Mouse (Mus musculus): ENCODE data around the gene AY074887. TPM values are rescaled to one million over a fixed set of nuclear protein-coding genes. Genes with fewer than 3 reads are reported as not detected.
A peak's percentile ranks its signal among the peaks of the same experiment; 100 is the strongest.
"Not testable (repeated sequence)": the region's sequence is repeated elsewhere in the genome, so short reads cannot be mapped to it uniquely, and the experiment has no call there.

The AY074887 gene
- polyA plus RNA-seq, 1 experiment from 2014 or later, result 1.2 TPM

DNA sequence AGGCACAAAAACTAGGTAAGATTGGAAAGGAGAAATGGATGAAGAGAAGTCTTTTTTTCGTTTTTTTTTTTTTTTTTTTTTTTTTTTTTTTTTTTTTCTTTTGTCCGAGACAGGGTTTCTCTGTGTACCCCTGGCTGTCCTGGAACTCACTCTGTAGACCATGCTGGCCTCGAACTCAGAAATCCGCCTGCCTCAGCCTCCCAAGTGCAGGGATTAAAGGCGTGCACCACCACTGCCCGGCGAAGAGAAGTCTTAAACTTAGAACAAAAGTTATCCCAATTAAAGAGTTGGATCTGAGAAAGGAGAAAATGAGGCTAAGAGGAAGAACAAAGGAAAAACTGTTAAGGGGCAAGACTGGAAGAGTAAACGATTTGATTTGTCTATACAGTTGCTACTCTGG is 636 bp downstream of the AY074887 start:
- not testable (repeated sequence) for H3K9me3 ChIP-seq, H3K27me3 ChIP-seq
- H3K4me2 ChIP-seq, result peak overlapping the region; percentile 60
- peak overlapping the region; percentile 96 for H3K27ac ChIP-seq
- 52% methylated on average over 8 of the region's 8 CpGs for WGBS
- H3K4me1 ChIP-seq (replicated peaks), result peaks cover 12% of the 10 kb centered on the region
- peaks cover 36% of the 10 kb centered on the region for H3K36me3 ChIP-seq
- H3K9ac ChIP-seq (replicated peaks), result peak overlapping the region; percentile 52; the same call in 1 of the 2 replicates
- H3K4me3 ChIP-seq (replicated peaks), result peak overlapping the region; percentile 88
- ATAC-seq (ENCODE audit: insufficient number of reproducible peaks, insufficient read depth, low FRiP score, low TSS enrichment, low read depth), result peak; percentile 43; the same call in 1 of the 2 replicates

DNA sequence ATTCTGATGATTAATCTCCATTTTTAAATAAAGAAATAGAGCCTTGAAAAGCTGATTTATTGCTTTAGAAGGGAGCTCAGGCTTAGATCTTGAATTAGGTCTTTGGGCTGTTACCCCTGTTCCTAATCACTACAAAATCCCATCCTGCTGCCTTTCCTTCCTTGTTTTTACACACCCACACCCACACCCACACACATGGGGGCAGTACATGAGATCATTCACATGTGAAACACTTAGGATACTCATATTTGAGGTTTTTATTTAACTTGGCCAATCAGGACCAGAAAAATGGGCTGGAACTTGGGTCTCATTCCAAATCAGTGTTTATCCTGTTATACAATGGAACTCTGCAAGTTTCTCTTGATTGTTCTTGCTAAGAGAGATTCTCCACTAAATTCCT is 1.3 kb downstream of the AY074887 start:
- Histone ChIP-seq H3K27ac (no peak overlapping the region), H3K27me3 (no peaks in the 10 kb centered on the region), H3K4me2 (no peak overlapping the region), H3K4me3 (replicated peaks) (no peak overlapping the region), H3K4me1 (replicated peaks) (peaks cover 12% of the 10 kb centered on the region), H3K9me3 (no peaks in the 10 kb centered on the region), H3K36me3 (peaks cover 30% of the 10 kb centered on the region), H3K9ac (replicated peaks) (no peak overlapping the region)
- no peak for ATAC-seq (ENCODE audit: insufficient number of reproducible peaks, insufficient read depth, low FRiP score, low TSS enrichment, low read depth)

DNA sequence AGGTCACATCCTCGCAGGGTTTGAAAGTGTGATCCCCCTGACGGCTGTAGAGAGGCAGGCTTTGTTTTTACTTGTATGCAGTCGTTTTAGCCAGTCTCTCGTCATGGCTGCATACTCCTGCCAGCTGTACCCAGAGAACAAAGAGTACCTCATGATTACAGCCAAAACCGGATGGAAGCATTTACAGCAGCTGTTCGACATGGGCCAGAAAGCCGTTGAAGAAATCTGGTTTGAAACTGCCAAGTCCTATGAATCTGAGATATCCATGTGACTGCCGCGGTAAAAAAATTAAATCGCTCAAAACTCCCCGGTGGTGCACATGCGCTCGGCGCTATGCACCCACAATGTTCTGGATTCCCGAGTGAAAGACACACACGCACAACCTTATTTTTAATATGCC is 4.5 kb downstream of the AY074887 start:
- Histone ChIP-seq H3K36me3 (0 out of 2 replicates have a peak, but pooled peaks cover 5% of the 10 kb centered on the region), H3K4me3 (replicated peaks) (no peak overlapping the region), H3K4me2 (no peak overlapping the region), H3K27ac (no peak overlapping the region), H3K9me3 (no peaks in the 10 kb centered on the region), H3K4me1 (replicated peaks) (no peaks in the 10 kb centered on the region), H3K27me3 (no peaks in the 10 kb centered on the region), H3K9ac (replicated peaks) (no peak overlapping the region)
- no peak for ATAC-seq (ENCODE audit: insufficient number of reproducible peaks, insufficient read depth, low FRiP score, low TSS enrichment, low read depth)
- 70% methylated on average over 16 of the region's 16 CpGs for WGBS

DNA sequence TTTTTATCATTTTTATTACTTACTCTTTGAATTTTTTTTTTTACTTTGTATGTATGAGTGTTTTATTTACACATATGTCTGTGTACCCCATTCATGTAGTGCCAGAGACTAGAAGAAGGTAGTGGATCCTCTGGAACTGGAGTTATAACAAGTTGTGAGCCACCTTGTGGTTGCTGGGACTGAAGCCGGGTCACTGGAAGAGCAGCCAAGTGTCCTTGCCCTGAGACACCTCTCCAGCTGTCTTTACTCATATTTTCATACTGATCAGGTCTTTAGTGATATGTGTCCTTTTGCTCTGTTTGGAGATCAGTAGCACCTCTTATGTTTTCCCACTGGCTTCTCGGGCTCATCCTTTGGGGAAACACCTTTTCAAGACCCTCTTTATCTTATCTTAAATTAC is 6.3 kb downstream of the AY074887 start:
- Histone ChIP-seq H3K4me1 (replicated peaks) (no peaks in the 10 kb centered on the region), H3K36me3 (0 out of 2 replicates have a peak, but pooled peaks cover 5% of the 10 kb centered on the region), H3K27ac (no peak overlapping the region), H3K4me3 (replicated peaks) (no peak overlapping the region), H3K9ac (replicated peaks) (no peak overlapping the region), H3K27me3 (no peaks in the 10 kb centered on the region), H3K4me2 (no peak overlapping the region), H3K9me3 (no peaks in the 10 kb centered on the region)
- 69% methylated on average over 2 of the region's 2 CpGs for WGBS
- ATAC-seq (ENCODE audit: insufficient number of reproducible peaks, insufficient read depth, low FRiP score, low TSS enrichment, low read depth), result no peak

DNA sequence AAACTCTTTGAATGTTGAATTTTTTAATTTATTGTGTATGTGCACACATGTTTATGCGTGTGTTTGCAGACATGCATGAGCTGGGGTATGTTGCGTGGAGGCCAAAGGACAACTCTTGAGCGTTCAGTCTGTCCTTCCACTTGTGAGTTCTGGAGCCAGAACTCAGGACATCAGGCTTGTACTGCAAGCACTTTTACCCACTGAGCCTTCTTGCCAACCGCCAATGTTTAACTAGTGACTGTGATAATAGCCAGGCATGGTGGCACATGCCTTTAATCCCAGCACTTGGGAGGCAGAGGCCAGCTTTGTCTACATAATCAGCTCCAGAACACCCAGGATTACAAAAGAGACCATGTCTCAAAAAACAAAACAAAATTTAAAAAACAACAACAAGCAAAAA is 8.7 kb downstream of the AY074887 start:
- no peaks in the 10 kb centered on the region for H3K27me3 ChIP-seq
- H3K27ac ChIP-seq, result no peak overlapping the region
- H3K4me3 ChIP-seq (replicated peaks), result no peak overlapping the region
- H3K4me2 ChIP-seq, result no peak overlapping the region
- no peak for ATAC-seq (ENCODE audit: insufficient number of reproducible peaks, insufficient read depth, low FRiP score, low TSS enrichment, low read depth)
- peaks cover 12% of the 10 kb centered on the region for H3K36me3 ChIP-seq
- H3K9ac ChIP-seq (replicated peaks), result no peak overlapping the region
- H3K9me3 ChIP-seq, result no peaks in the 10 kb centered on the region
- H3K4me1 ChIP-seq (replicated peaks), result no peaks in the 10 kb centered on the region
- WGBS, result 84% methylated on average over 4 of the region's 4 CpGs

DNA sequence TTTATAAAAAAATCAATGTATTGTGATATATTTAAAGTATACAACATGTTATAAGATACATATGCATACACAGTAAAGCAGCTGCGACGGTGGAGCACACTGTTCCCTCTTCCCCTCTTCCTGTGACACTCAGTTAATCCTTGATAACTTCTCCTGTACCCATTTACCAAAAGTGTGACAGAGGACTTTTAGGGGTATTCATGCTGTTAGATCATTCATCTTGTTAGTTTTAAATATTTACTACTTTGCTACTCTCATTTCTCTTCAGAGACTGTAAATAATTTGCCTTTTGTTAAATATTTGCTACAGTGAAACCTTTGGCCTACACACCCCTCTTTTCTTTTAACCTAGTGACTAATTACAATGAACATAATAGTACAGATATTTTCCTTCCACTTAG is 18.4 kb downstream of the AY074887 start:
- no peak overlapping the region for H3K4me3 ChIP-seq (replicated peaks)
- H3K4me1 ChIP-seq (replicated peaks), result no peaks in the 10 kb centered on the region
- H3K36me3 ChIP-seq, result no peaks in the 10 kb centered on the region
- no peak overlapping the region for H3K27ac ChIP-seq
- no peaks in the 10 kb centered on the region for H3K27me3 ChIP-seq
- H3K9ac ChIP-seq (replicated peaks), result no peak overlapping the region
- H3K4me2 ChIP-seq, result no peak overlapping the region
- 76% methylated on average over 2 of the region's 2 CpGs for WGBS
- ATAC-seq (ENCODE audit: insufficient number of reproducible peaks, insufficient read depth, low FRiP score, low TSS enrichment, low read depth), result no peak
- H3K9me3 ChIP-seq, result no peaks in the 10 kb centered on the region

DNA sequence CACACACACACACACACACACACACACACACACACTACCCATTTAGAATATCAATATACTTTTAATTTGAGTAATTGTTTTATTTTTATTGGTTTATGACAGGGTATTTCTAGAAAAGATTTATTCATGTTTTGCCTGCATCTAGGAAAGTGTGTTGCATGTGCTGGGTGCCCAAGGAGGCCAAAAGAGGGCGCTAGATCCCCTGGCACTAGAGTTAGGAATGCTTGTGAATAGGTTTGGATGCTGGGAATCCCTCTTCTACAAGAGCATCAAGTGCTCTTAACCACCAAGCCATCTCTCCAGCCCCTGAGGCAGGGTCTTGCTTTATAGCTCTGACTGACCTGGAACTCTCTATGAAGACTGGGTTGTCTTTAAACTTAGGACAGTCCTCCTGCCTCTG is 19.0 kb downstream of the AY074887 start:
- H3K4me3 ChIP-seq (replicated peaks), result no peak overlapping the region
- H3K4me2 ChIP-seq, result no peak overlapping the region
- H3K9ac ChIP-seq (replicated peaks), result no peak overlapping the region
- no peaks in the 10 kb centered on the region for H3K9me3 ChIP-seq
- H3K4me1 ChIP-seq (replicated peaks), result no peaks in the 10 kb centered on the region
- ATAC-seq (ENCODE audit: insufficient number of reproducible peaks, insufficient read depth, low FRiP score, low TSS enrichment, low read depth), result no peak
- H3K27me3 ChIP-seq, result no peaks in the 10 kb centered on the region
- no peaks in the 10 kb centered on the region for H3K36me3 ChIP-seq
- 0% methylated on average over 1 of the region's 1 CpGs for WGBS
- H3K27ac ChIP-seq, result no peak overlapping the region

DNA sequence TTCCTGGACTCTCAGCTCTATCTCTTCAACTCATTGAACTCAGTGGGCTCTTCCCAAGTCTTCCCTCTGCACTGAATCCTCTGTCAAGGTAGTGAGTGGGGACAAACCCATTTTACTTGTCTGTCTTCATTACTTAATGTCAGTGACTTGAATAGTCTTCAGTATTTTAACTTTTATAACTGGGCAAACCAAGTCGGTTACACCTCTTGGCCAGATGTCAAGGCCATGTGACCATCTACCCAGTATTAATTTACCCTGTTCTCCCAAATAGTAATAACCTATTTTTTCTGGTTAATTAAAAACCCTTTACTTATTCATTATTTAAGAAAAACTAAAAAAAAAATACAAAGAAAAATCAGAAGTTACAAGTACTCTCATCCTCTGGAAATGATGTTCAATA is 20.1 kb downstream of the AY074887 start:
- H3K36me3 ChIP-seq, result no peaks in the 10 kb centered on the region
- H3K4me2 ChIP-seq, result no peak overlapping the region
- H3K27me3 ChIP-seq, result no peaks in the 10 kb centered on the region
- WGBS, result 86% methylated on average over 1 of the region's 1 CpGs
- no peak overlapping the region for H3K27ac ChIP-seq
- no peaks in the 10 kb centered on the region for H3K9me3 ChIP-seq
- H3K9ac ChIP-seq (replicated peaks), result no peak overlapping the region
- no peaks in the 10 kb centered on the region for H3K4me1 ChIP-seq (replicated peaks)
- no peak for ATAC-seq (ENCODE audit: insufficient number of reproducible peaks, insufficient read depth, low FRiP score, low TSS enrichment, low read depth)
- H3K4me3 ChIP-seq (replicated peaks), result no peak overlapping the region

DNA sequence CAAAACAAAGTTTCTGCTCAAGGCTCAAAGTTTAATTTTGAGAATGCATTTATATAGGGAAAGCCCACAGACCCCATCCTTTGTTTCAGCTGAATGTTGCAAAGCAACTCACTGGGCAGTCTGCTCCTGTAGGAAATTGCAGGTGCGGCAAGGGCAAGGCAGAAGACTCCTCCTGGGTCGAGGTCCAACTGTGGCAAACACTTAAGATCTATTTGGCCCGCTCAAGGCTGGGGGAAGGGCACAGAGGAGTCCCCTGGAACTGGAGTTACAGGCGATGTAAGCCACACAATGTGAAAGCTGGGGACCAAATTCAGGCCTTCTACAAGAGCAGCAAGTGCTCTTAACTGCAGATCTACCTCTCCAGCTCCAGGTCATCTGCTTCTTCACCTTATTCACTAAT is 30.9 kb downstream of the AY074887 start:
- Histone ChIP-seq H3K27ac (no peak overlapping the region), H3K9ac (replicated peaks) (no peak overlapping the region), H3K9me3 (no peaks in the 10 kb centered on the region), H3K4me3 (replicated peaks) (no peak overlapping the region), H3K4me2 (no peak overlapping the region), H3K36me3 (peaks cover 10% of the 10 kb centered on the region), H3K27me3 (no peaks in the 10 kb centered on the region), H3K4me1 (replicated peaks) (peaks cover 11% of the 10 kb centered on the region)
- no peak for ATAC-seq (ENCODE audit: insufficient number of reproducible peaks, insufficient read depth, low FRiP score, low TSS enrichment, low read depth)
- WGBS, result 65% methylated on average over 4 of the region's 4 CpGs

DNA sequence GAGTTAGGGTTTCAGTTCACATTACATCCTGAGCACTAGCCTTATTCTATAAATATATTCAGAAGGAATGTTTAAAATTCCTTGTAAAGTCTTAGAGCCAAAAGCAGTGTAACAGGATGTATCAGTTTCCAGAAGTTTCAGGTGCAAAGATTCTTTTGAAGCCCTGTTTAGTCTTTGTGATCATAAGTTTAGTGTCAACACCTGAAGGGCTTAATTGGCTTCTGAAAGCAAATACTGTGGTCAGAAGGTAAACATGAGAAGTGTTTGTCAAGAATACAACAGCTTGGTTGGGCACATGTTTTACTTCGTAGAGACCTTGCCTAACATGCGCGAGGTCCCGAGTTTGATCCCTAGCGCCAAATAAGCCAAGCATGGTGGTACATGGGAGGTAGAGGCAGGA is 32.0 kb downstream of the AY074887 start:
- Histone ChIP-seq H3K36me3 (peaks cover 10% of the 10 kb centered on the region), H3K9me3 (no peaks in the 10 kb centered on the region), H3K27me3 (no peaks in the 10 kb centered on the region), H3K4me1 (replicated peaks) (peaks cover 11% of the 10 kb centered on the region), H3K4me2 (no peak overlapping the region), H3K27ac (no peak overlapping the region), H3K4me3 (replicated peaks) (no peak overlapping the region), H3K9ac (replicated peaks) (no peak overlapping the region)
- ATAC-seq (ENCODE audit: insufficient number of reproducible peaks, insufficient read depth, low FRiP score, low TSS enrichment, low read depth), result no peak
- WGBS, result 89% methylated on average over 5 of the region's 5 CpGs

DNA sequence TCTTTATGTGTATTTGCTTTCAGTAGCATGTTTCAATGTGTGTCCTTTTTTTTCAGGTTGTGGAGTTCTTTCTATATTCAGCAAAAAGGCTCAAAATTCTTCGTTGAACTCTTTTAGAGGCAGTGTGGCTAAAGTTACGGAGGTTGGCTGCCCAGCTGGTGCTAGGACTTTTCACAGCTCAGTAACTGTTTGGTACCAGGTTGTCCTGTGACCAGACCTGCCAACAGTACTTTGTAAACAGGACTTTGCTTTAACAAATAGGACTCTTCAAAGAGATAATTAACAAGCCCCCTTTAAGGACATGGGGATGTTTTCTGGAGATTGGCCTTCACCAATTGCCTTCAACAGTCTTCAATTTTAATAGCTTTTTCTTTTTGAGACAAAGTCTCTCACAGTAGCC is 32.6 kb downstream of the AY074887 start:
- peak overlapping the region; percentile 79 for H3K4me2 ChIP-seq
- H3K27ac ChIP-seq, result no peak overlapping the region
- H3K9ac ChIP-seq (replicated peaks), result no peak overlapping the region
- H3K4me1 ChIP-seq (replicated peaks), result peaks cover 11% of the 10 kb centered on the region
- H3K4me3 ChIP-seq (replicated peaks), result peak overlapping the region; percentile 68
- H3K9me3 ChIP-seq, result no peaks in the 10 kb centered on the region
- H3K36me3 ChIP-seq, result peaks cover 10% of the 10 kb centered on the region
- no peak for ATAC-seq (ENCODE audit: insufficient number of reproducible peaks, insufficient read depth, low FRiP score, low TSS enrichment, low read depth)
- WGBS, result 76% methylated on average over 2 of the region's 2 CpGs
- no peaks in the 10 kb centered on the region for H3K27me3 ChIP-seq

DNA sequence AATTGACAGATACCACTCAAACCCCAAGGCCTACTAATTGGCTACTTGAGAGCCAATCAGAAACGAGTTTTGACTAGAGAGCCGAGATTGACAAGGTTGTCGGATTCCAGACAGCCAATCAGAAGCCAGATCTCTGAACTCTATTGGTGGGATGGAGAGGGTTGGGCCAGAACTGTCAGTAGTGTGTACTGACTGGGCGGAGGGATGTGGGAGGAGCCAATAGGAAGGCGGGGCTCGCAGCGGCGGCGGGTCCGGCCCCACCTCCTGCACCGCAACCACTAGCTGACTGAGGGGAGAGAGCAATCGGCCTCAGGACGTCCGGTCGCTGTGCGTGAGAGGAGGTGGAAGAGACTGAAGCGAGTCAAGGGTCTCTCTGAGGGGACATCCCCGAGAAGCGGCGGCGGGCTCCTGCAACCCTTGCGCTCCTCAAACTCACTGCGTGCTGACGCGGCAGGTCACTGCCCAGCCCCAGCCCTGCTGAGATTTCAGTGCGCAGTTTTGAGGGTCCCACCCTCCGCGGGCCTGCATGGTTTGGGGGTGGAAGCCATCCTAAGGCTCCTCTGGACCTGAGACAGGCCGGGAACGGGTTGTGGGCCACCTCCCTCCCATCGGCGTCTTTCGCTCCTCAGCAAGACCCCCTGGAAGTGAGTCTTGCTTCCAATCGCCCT is 33.7 kb downstream of the AY074887 start, which contains the start of gene Hykk:
TSS of gene Hykk (plus strand) at position 274 of the 668 bp plus-strand sequence.
- Histone ChIP-seq H3K9ac (replicated peaks) (peak within 1 kb of the TSS; percentile 80), H3K4me3 (replicated peaks) (peak within 1 kb of the TSS; percentile 68), H3K4me2 (peak within 1 kb of the TSS; percentile 79), H3K9me3 (no peaks in the 10 kb centered on the region), H3K4me1 (replicated peaks) (peaks cover 11% of the 10 kb centered on the region), H3K36me3 (peaks cover 2% of the 10 kb centered on the region), H3K27me3 (no peaks in the 10 kb centered on the region), H3K27ac (peak within 1 kb of the TSS; percentile 58; the same call in 1 of the 2 replicates)
- peak; percentile 99 for ATAC-seq (ENCODE audit: insufficient number of reproducible peaks, insufficient read depth, low FRiP score, low TSS enrichment, low read depth)
- WGBS, result under 1% methylated on average over 34 of the region's 34 CpGs
